Mouse (Mus musculus) intestine, embryonic 14.5 days (tissue): ENCODE data around the gene Shisal1. TPM values are rescaled to one million over a fixed set of nuclear protein-coding genes. Genes with fewer than 3 reads are reported as not detected.

Source experiments
- ATAC-seq: fragments of 200-750 bp; cut with Nextera tagmentation; replicated peaks from 2 replicates; pipeline ENCODE4 v1.8.0; 2017; ENCODE audit warnings: low read depth, moderate number of reproducible peaks, moderate TSS enrichment, moderate library complexity; ENCODE audit not compliant: low FRiP score, low TSS enrichment
- DNase-seq: peaks from one replicate; pipeline ENCODE4 v3.0.0-alpha.2; 2018; ENCODE audit warnings: low spot score
- H3K27ac ChIP-seq: fragments of 300-500 bp; sonication (generic); 2 replicates; pipeline ENCODE4 v1.5.1; 2014; ENCODE audit warnings: low read depth, mild to moderate bottlenecking, control low read depth
- H3K27me3 ChIP-seq: fragments of 300-500 bp; sonication (generic); replicated peaks from 2 replicates; pipeline ENCODE4 v1.6.1; 2014; ENCODE audit warnings: low read length, control low read depth; ENCODE audit not compliant: control insufficient read depth, insufficient read depth
- H3K36me3 ChIP-seq: fragments of 300-500 bp; sonication (generic); 2 replicates; pipeline ENCODE4 v1.6.1; 2014; ENCODE audit warnings: low read length, control low read depth; ENCODE audit not compliant: control insufficient read depth, insufficient read depth
- H3K4me1 ChIP-seq: fragments of 300-500 bp; sonication (generic); replicated peaks from 2 replicates; pipeline ENCODE4 v1.6.1; 2014; ENCODE audit warnings: low read length, control low read depth, mixed read lengths; ENCODE audit not compliant: control insufficient read depth, insufficient read depth
- H3K4me2 ChIP-seq: fragments of 300-500 bp; sonication (generic); 2 replicates; pipeline ENCODE4 v1.6.1; 2014; ENCODE audit warnings: low read length
- H3K4me3 ChIP-seq: fragments of 300-500 bp; sonication (generic); 2 replicates; pipeline ENCODE4 v1.5.1; 2014; ENCODE audit warnings: low read depth, low read length, control low read depth, mixed read lengths
- H3K9ac ChIP-seq: fragments of 300-500 bp; sonication (generic); 2 replicates; pipeline ENCODE4 v1.6.1; 2014; ENCODE audit warnings: mild to moderate bottlenecking, low read length
- H3K9me3 ChIP-seq: fragments of 300-500 bp; sonication (generic); 2 replicates; pipeline ENCODE4 v1.6.1; 2016; ENCODE audit warnings: low read length, control low read depth; ENCODE audit not compliant: control insufficient read depth
- WGBS: fragments of 180-500 bp; shearing (Covaris S2); extraction: QIAGEN DNeasy Blood & Tissue Kit; methylation state at CpG from one replicate; pipeline ENCODE4 v1.1.7; 2014; 5-methylcytosine and 5-hydroxymethylcytosine counted together
- polyA plus RNA-seq: library from polyadenylated mRNA; unstranded; fragments of >200 nt; fragmentation: Nextera tagmentation; extraction: Ambion mirVana; gene quantifications from 2 replicates; pipeline ENCODE4 v1.2.1, GENCODE M21; 2014

Gene Shisal1
- polyA plus RNA-seq, 1 experiment from 2014 or later: 2.6 TPM

DNA sequence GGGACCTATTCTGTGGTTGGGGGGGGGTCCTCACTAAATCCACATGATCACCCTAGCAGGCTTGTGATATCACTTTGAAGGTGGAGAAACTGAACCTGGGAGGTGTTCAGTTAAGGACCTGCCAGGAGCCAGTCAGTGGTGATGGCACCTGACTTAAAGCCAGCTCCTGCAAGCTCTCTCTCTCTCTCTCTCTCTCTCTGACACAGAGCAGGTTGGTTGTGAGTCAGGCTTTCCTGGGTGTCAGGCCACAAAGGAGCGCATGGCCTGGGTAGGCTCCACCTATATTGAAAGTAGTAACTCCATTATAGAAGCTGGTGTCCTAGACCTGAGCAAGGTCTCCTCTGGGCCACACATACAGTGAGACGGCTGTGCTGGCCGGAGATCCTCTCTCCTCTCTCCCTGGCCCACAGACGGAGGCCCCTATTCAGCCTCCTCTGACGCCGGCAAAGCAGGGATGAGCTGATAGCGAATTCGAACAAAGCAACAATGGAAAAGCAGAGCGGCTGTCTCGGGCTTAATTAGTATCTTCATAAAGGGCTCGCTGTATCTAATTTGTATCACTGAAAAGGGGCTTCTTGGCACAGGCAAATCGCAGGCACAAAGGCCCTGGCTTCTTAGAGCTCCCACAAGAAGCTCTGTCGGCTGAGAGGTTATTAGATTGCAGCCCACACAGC, 29.2 kb downstream of the Shisal1 start:
- Histone ChIP-seq H3K4me2 (no peak overlapping the region), H3K27me3 (no peaks in the 10 kb centered on the region), H3K4me1 (0 out of 2 replicates have a peak, but pooled peaks cover 3% of the 10 kb centered on the region), H3K4me3 (no peak overlapping the region), H3K9me3 (no peaks in the 10 kb centered on the region), H3K36me3 (no peaks in the 10 kb centered on the region), H3K27ac (no peak overlapping the region), H3K9ac (no peak overlapping the region)
- WGBS: 61% methylated on average over 13 of the region's 13 CpGs
- DNase-seq: no peak
- no peak for ATAC-seq

DNA sequence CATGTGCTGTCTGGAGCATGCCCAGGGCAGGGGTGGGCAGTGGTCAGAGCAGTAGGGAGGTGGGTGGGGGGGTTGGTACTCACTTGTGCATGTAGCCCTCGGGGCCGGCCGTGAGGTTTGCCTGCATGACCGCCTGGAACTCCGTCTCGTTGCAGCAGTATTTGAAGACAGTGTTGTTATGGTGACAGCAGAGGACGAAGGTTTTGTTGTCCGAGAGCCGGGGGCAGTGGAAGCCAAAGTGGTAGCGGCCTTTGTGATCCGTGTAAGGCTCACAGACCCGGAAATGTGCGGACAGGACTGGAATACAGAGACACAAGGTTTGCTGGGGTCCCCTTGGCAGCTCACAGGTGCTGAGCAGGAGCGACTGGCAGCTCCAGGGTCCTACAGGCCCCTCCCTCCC, 29.9 kb downstream of the Shisal1 start:
- no peaks in the 10 kb centered on the region for H3K27me3 ChIP-seq
- H3K4me3 ChIP-seq: no peak overlapping the region
- no peak overlapping the region for H3K9ac ChIP-seq
- no peak overlapping the region for H3K27ac ChIP-seq
- no peak for DNase-seq
- H3K4me2 ChIP-seq: no peak overlapping the region
- WGBS: 75% methylated on average over 14 of the region's 14 CpGs
- H3K36me3 ChIP-seq: no peaks in the 10 kb centered on the region
- no peak for ATAC-seq
- H3K9me3 ChIP-seq: no peaks in the 10 kb centered on the region
- 0 out of 2 replicates have a peak, but pooled peaks cover 3% of the 10 kb centered on the region for H3K4me1 ChIP-seq

DNA sequence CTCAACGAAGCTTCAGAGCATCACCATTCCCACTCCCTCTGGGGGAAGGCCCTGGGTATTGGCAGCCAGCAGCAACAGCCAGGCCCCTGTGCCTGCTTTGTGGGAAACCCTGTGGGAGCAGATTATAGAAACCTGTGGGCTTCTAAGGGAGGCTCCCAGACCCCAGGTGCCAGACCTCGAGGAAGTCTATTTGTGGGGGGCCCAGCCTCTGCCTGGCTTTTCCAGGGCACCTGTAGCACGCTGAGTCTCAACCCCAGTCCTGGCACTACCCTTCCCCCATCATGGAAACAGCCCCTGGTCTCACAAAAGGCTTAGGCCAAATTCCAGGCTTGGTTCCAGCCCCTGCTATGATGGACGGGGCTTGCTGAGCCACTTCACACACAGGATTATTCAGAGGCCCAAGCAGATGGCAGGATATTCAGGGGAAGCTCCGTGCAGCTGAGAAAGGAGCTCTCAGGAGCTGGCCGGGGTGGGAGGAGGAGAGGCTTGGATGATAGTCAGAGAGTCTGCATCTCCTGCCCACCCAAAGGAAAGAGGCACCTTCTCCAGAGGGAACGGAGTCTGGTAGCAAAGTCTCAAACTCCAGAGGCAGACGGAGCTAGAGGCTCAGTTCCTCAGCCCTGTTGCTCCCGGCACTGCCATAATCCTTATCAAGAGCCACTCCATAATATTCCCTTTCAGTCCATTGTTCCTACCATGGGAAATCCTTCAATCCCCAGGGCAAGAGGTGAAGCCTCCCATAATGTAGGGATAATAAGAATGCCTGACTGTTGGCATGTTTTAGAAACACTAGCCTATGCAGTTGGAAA, 32.7 kb downstream of the Shisal1 start:
- Histone ChIP-seq H3K27ac (no peak overlapping the region), H3K9ac (no peak overlapping the region), H3K27me3 (no peaks in the 10 kb centered on the region), H3K4me2 (no peak overlapping the region), H3K4me1 (no peaks in the 10 kb centered on the region), H3K36me3 (no peaks in the 10 kb centered on the region), H3K4me3 (no peak overlapping the region), H3K9me3 (no peaks in the 10 kb centered on the region)
- DNase-seq: no peak
- WGBS: 53% methylated on average over 9 of the region's 9 CpGs
- no peak for ATAC-seq

DNA sequence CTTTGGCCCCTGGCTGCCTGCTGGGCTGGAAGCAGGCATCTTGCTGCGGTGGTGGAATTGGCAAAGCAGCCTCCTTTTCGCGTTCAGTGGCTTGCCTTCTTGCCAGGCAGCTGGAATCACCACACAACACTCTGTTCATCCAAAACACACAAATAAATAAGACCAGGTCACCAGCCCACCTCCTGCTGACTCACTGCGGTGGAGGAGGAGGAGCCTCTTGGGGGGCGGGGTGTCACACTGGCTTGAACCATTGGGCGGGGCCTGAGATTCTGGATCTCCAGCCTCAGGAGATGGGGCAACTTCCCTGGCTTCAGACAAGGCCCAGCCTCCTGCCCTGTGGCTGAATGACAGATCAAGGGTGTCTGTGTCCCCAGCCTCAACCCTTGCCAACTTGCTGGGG, 34.5 kb downstream of the Shisal1 start:
- Histone ChIP-seq H3K9ac (no peak overlapping the region), H3K4me2 (no peak overlapping the region), H3K4me1 (0 out of 2 replicates have a peak, but pooled peaks cover 3% of the 10 kb centered on the region), H3K4me3 (no peak overlapping the region), H3K27ac (no peak overlapping the region), H3K36me3 (no peaks in the 10 kb centered on the region), H3K27me3 (no peaks in the 10 kb centered on the region), H3K9me3 (no peaks in the 10 kb centered on the region)
- ATAC-seq (no peak), DNase-seq (no peak)
- 25% methylated on average over 6 of the region's 6 CpGs for WGBS

DNA sequence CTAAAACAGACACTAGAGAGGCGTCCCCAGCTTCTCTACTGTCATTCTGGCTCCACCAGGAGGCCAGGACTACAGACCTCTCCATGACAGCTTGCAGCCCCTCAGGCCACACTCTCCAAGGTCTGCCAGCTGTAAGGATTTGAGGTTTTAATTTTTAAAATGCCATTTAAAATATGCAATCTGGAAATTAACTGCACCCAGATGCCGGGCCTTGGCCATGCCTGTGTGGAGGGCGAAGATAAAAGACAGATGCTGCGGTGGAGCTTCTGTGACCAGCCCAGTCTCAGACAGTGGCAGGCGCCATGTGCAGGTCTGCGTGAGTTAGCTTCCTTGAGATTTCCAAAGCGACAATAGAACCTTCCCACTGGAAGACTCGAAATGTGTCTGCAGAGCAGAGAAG, 36.8 kb downstream of the Shisal1 start:
- ATAC-seq (no peak), DNase-seq (no peak)
- no peaks in the 10 kb centered on the region for H3K9me3 ChIP-seq
- H3K4me3 ChIP-seq: no peak overlapping the region
- 0 out of 2 replicates have a peak, but pooled peaks cover 3% of the 10 kb centered on the region for H3K4me1 ChIP-seq
- 65% methylated on average over 8 of the region's 8 CpGs for WGBS
- no peaks in the 10 kb centered on the region for H3K27me3 ChIP-seq
- no peak overlapping the region for H3K27ac ChIP-seq
- no peak overlapping the region for H3K9ac ChIP-seq
- no peak overlapping the region for H3K4me2 ChIP-seq
- H3K36me3 ChIP-seq: no peaks in the 10 kb centered on the region

DNA sequence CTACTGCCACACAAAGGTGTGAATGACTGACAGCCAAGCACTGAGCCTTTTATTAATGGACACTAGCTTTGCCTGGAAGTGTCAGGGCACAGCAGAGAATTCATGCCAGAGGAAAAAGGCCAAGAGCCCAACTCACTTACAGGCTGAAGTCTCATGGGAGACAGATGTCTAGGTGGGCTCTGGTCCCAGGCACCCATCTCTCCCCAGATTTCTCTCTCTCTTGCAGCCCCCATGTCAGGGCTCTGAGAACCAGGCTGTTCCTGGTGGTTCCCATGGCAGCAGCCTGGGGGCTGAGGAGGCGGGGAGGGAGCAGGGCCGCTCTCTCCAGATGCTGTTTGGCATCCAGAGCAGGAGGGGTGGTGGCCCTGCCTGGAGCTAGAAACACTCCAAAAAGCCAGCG, 38.3 kb downstream of the Shisal1 start:
- DNase-seq (no peak), ATAC-seq (no peak)
- Histone ChIP-seq H3K4me3 (no peak overlapping the region), H3K9ac (no peak overlapping the region), H3K36me3 (no peaks in the 10 kb centered on the region), H3K9me3 (no peaks in the 10 kb centered on the region), H3K27ac (no peak overlapping the region), H3K4me1 (0 out of 2 replicates have a peak, but pooled peaks cover 3% of the 10 kb centered on the region), H3K27me3 (no peaks in the 10 kb centered on the region), H3K4me2 (no peak overlapping the region)
- 40% methylated on average over 3 of the region's 3 CpGs for WGBS

DNA sequence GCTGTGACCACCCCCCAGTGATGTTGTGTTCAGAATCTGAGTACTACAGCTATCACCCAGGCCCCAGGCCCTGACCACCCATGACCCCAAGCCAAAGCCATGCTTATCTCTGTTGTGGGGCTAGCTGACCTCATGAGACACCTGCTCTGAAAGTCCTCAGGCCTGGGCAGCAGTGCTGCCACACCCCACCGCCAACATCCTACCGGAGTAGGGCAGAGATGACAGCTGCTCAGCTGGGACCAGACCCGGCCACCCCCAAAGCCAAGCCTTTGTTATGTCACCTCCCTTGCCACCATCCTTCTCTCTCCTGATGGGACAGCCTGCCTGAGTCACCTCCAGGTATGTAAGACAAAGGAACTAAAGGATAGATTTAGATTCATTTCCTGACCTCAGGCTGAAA, 41.1 kb downstream of the Shisal1 start:
- Histone ChIP-seq H3K4me1 (0 out of 2 replicates have a peak, but pooled peaks cover 3% of the 10 kb centered on the region), H3K27ac (no peak overlapping the region), H3K27me3 (no peaks in the 10 kb centered on the region), H3K9me3 (no peaks in the 10 kb centered on the region), H3K4me2 (no peak overlapping the region), H3K36me3 (no peaks in the 10 kb centered on the region), H3K9ac (no peak overlapping the region), H3K4me3 (no peak overlapping the region)
- ATAC-seq (no peak), DNase-seq (no peak)
- 85% methylated on average over 3 of the region's 3 CpGs for WGBS

DNA sequence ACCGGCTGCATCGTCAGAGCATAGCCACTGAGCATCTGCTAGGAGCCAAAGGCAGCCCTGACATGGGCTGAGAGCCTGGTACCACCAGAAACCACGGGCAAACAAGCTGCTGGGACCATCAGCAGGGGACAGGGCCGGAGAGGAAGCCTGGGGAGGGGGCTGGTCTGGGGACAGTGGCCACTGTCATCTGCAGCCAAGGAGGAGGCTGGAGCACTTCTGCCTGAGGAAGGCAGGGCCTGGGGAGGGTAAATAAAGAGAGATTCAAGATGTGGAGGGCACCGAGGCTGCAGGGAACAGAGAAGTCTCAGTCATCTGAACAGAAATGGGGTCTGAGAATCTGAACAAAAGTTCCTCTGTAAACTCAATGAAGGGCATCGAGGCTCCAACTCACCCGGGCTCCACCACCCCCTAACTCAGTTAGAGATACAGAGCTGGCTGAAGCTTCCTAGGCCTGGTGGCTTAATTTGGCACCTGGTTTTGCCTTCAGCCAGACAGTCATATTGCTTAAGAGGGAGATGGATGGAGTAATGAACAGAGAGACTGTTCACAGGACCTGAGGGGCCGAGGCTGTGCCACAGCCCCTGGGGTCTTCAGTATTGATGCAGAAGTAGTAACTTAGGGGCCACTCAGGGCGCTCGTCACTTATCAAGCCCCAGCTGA, 43.3 kb downstream of the Shisal1 start:
- WGBS: 73% methylated on average over 10 of the region's 10 CpGs
- peak; percentile 50 for DNase-seq

More for the DNA sequence above, 43.3 kb downstream of the Shisal1 start:
- H3K9ac ChIP-seq: no peak overlapping the region
- no peaks in the 10 kb centered on the region for H3K27me3 ChIP-seq
- H3K9me3 ChIP-seq: no peaks in the 10 kb centered on the region
- ATAC-seq: no peak
- no peak overlapping the region for H3K4me2 ChIP-seq
- 0 out of 2 replicates have a peak, but pooled peaks cover under 1% of the 10 kb centered on the region for H3K4me1 ChIP-seq
- H3K36me3 ChIP-seq: no peaks in the 10 kb centered on the region
- H3K4me3 ChIP-seq: no peak overlapping the region
- peak overlapping the region; percentile 18; the same call in 1 of the 2 replicates for H3K27ac ChIP-seq
